Mouse (Mus musculus): ENCODE measurements around the gene Iqcf1. TPM values are rescaled to one million over a fixed set of nuclear protein-coding genes. Genes with fewer than 3 reads are reported as not detected.

Iqcf1 gene
- polyA plus RNA-seq, 1 experiment from 2014 or later: not detected

DNA sequence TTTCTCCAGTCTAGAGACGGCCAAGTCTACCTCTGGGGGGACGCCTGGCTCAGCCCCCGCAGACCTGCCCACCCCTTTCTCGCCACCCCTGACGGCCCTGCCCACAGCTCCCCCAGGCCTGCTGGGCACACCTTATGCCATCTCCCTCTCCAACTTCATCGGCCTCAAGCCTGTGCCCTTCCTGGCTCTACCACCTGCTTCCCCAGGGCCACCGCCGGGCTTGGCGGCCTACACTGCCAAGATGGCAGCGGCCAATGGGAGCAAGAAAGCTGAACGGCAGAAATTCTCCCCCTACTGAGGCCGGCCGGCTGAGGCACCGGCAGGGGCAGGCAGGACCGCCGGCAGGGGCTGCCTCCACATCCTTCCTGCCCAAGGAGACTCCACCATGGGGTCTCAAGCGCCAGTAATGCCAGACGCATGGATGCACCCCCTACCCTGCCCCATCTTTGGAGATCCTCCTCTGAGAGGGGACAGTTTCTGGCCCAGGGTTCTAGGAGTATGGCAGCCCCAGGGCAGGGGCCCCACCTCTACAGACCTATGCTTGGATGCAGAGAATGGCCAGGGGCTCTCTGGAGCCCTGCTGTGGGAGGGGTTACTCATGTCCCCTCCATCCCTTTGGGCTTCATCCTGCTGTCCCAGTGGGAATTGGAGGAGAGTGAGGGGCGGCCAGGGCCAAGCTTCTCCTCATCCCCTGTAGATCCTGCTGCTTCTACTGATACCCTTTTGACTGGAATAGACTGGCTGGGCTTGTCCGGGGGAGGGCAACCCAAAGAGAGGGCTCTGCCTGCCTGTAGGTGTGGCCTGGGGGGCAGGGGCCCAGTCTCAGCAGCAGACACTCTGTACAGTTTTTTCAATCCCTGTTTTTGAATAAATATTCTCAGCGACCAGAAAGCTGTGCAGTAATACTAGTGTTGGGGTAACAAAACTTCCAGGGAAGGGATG, 36.4 kb upstream of the Iqcf1 start:
- Histone ChIP-seq H3K27ac (no peak overlapping the region), H3K4me1 (replicated peaks; ENCODE audit: insufficient read depth, low read length) (peaks cover 13% of the 10 kb centered on the region; the same call in 1 of the 2 replicates), H3K4me2 (ENCODE audit: low read length) (no peak overlapping the region), H3K9me3 (replicated peaks; ENCODE audit: low read length) (no peaks in the 10 kb centered on the region), H3K9ac (ENCODE audit: low read depth, low read length) (no peak overlapping the region), H3K4me3 (replicated peaks; ENCODE audit: low read depth, low read length) (no peak overlapping the region), H3K27me3 (ENCODE audit: insufficient read depth, low read length) (no peaks in the 10 kb centered on the region), H3K36me3 (ENCODE audit: insufficient read depth, low read length) (peaks cover 13% of the 10 kb centered on the region)
- no peak for TF ChIP-seq CTCF (IDR thresholded peaks at IDR 0.05; ENCODE audit: low read depth)
- 82% methylated on average over 21 of the region's 21 CpGs for WGBS
- ATAC-seq (replicated peaks; ENCODE audit: low FRiP score, low read depth) (no peak), DNase-seq (ENCODE audit: low spot score) (no peak)

DNA sequence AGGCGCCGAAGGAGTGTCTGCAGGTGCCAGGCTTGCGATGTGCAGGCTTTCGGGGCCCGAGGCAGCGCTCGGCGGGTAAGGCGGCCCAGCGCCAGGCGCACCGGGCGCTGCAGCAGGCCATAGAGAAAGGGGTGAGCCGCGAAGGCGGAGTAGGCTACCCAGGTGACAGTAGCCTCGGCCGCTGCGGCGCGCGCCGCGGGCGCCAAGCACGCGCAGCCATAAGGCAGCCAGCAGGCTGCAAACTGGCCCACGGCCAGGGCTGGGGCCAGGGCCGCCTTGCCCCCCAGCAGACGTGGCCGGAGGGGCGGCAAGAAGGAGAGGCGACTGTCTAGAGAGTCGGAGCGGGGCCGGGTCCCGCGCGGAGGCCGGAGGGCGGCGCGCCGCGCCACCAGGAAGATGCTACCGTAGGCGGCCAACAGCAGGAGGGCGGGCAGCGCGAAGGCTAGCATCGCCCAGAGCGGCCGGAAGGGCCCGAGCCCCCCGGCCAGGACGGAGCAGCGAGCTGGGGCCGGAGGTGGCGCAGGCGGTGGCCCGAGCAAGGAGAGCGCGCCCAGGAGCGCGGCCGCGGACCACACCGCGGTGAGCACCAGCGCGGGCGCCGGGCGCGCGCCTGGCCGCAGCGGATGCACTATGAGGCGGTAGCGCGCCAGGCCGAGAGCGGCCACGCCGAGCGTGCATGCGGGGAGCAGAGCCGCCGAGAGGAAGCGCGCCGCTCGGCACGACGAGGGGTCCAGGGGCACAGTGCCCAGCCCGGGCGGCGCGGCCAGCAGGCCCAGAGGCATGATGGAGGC, 34.8 kb upstream of the Iqcf1 start:
- TF ChIP-seq CTCF (IDR thresholded peaks at IDR 0.05; ENCODE audit: low read depth): no peak
- peak; percentile 73 for DNase-seq (ENCODE audit: low spot score)
- peak overlapping the region; percentile 52 for H3K4me3 ChIP-seq (replicated peaks; ENCODE audit: low read depth, low read length)
- 2% methylated on average over 97 of the region's 99 CpGs for WGBS
- H3K9ac ChIP-seq (ENCODE audit: low read depth, low read length): peak overlapping the region; percentile 65
- peak overlapping the region; percentile 98 for H3K4me2 ChIP-seq (ENCODE audit: low read length)
- H3K27ac ChIP-seq: 0 out of 2 replicates have a peak overlapping the region, but pooled peaks have one; percentile 6
- peak; percentile 74 for ATAC-seq (replicated peaks; ENCODE audit: low FRiP score, low read depth)
- no peaks in the 10 kb centered on the region for H3K9me3 ChIP-seq (replicated peaks; ENCODE audit: low read length)
- peaks cover 12% of the 10 kb centered on the region; the same call in 1 of the 2 replicates for H3K4me1 ChIP-seq (replicated peaks; ENCODE audit: insufficient read depth, low read length)
- H3K27me3 ChIP-seq (ENCODE audit: insufficient read depth, low read length): no peaks in the 10 kb centered on the region
- peaks cover 13% of the 10 kb centered on the region for H3K36me3 ChIP-seq (ENCODE audit: insufficient read depth, low read length)

DNA sequence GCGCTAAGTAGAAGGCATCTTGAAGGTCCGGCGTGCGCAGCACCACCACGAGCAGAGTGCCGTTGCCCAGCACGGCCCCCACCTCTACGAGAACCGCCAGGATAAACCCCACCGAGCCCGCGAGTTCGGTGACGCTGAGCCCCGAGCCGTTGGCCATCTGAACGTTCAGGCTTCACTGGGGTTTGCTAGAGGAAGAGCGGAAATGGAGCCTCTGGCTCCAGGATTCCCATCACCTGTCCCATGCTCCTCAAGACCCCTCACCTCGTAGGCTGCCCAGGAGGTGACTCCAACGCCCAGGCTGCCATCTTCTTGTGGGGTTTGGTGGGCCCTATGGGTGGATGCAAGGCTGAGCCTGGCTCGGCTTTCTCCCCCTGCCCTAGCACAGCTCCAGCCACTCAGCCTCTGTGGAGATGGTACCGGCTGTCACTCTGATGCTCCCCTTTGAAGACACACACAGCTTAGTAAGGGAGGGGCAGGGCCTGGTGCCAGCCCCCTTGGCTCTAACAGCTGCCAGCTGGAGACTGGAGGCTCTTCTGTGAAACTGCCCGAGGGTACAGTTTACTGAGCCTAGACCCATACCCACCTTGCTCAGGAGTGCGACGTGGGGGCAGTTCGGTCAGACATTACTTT, 34.1 kb upstream of the Iqcf1 start, which contains the start of gene Gpr62:
Gene Gpr62 (minus strand): TSS at position 368 of the 630 bp plus-strand sequence.
- 0 out of 2 replicates have a peak within 1 kb of the TSS, but pooled peaks have one; percentile 6 for H3K27ac ChIP-seq
- H3K9ac ChIP-seq (ENCODE audit: low read depth, low read length): peak within 1 kb of the TSS; percentile 65
- peak within 1 kb of the TSS; percentile 98 for H3K4me2 ChIP-seq (ENCODE audit: low read length)
- WGBS: 23% methylated on average over 26 of the region's 26 CpGs
- peaks cover 10% of the 10 kb centered on the region; the same call in 1 of the 2 replicates for H3K4me1 ChIP-seq (replicated peaks; ENCODE audit: insufficient read depth, low read length)
- TF ChIP-seq CTCF (IDR thresholded peaks at IDR 0.05; ENCODE audit: low read depth): no peak
- no peak for DNase-seq (ENCODE audit: low spot score)
- H3K9me3 ChIP-seq (replicated peaks; ENCODE audit: low read length): no peaks in the 10 kb centered on the region
- peak within 1 kb of the TSS; percentile 52 for H3K4me3 ChIP-seq (replicated peaks; ENCODE audit: low read depth, low read length)
- ATAC-seq (replicated peaks; ENCODE audit: low FRiP score, low read depth): peak; percentile 18; the same call in 1 of the 2 replicates
- peaks cover 13% of the 10 kb centered on the region for H3K36me3 ChIP-seq (ENCODE audit: insufficient read depth, low read length)
- no peaks in the 10 kb centered on the region for H3K27me3 ChIP-seq (ENCODE audit: insufficient read depth, low read length)

DNA sequence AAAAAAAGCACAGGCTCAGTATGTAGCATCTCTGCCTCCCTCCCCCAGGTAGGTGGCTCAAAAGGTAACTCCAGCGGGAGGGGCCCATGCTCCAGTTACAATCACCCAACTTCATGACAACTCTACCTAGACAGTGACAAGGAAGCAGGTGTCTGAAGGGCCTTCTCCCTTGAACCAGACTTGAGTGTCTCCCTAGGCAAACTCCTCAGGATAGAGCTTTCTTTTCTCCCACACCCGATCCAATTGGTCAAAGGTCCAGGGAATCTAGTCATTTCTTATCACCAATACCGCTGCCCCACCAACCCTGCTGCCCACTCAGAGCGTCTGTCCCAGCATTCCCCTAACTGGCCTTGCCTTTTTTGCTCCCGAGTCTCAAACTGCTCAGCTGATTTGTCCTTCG, 33.0 kb upstream of the Iqcf1 start:
- ATAC-seq (replicated peaks; ENCODE audit: low FRiP score, low read depth) (no peak), DNase-seq (ENCODE audit: low spot score) (no peak)
- no peak for TF ChIP-seq CTCF (IDR thresholded peaks at IDR 0.05; ENCODE audit: low read depth)
- Histone ChIP-seq H3K27me3 (ENCODE audit: insufficient read depth, low read length) (no peaks in the 10 kb centered on the region), H3K4me1 (replicated peaks; ENCODE audit: insufficient read depth, low read length) (peaks cover 10% of the 10 kb centered on the region; the same call in 1 of the 2 replicates), H3K9me3 (replicated peaks; ENCODE audit: low read length) (no peaks in the 10 kb centered on the region), H3K36me3 (ENCODE audit: insufficient read depth, low read length) (peaks cover 13% of the 10 kb centered on the region), H3K9ac (ENCODE audit: low read depth, low read length) (no peak overlapping the region), H3K4me2 (ENCODE audit: low read length) (no peak overlapping the region), H3K27ac (no peak overlapping the region), H3K4me3 (replicated peaks; ENCODE audit: low read depth, low read length) (no peak overlapping the region)
- WGBS: 89% methylated on average over 6 of the region's 6 CpGs

DNA sequence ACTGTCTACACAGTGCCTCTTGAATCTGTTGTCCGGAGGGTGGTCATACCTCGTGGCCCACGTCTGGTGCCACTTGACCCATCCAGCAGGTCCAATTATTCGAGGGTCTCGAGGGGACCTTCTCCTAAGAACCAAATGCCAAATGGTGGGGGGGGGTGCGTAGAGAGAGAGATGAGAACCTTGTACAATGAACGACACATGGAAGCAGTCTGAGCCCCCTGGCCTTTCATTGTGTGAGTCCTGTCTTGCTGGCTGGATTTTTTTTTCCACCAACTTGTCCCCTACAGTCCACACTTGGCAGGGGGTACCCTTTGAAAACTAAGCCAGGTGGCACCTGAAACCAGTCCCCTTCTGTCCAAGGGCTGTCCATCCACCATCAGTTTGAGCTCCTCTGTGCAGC, 32.0 kb upstream of the Iqcf1 start:
- no peak overlapping the region for H3K4me2 ChIP-seq (ENCODE audit: low read length)

More for the DNA sequence above, 32.0 kb upstream of the Iqcf1 start:
- Histone ChIP-seq H3K4me1 (replicated peaks; ENCODE audit: insufficient read depth, low read length) (peaks cover 10% of the 10 kb centered on the region; the same call in 1 of the 2 replicates), H3K4me3 (replicated peaks; ENCODE audit: low read depth, low read length) (no peak overlapping the region), H3K9me3 (replicated peaks; ENCODE audit: low read length) (no peaks in the 10 kb centered on the region), H3K9ac (ENCODE audit: low read depth, low read length) (no peak overlapping the region), H3K27ac (no peak overlapping the region), H3K27me3 (ENCODE audit: insufficient read depth, low read length) (no peaks in the 10 kb centered on the region), H3K36me3 (ENCODE audit: insufficient read depth, low read length) (peaks cover 9% of the 10 kb centered on the region; the same call in 1 of the 2 replicates)
- WGBS: 89% methylated on average over 7 of the region's 7 CpGs
- no peak for DNase-seq (ENCODE audit: low spot score)
- TF ChIP-seq CTCF (IDR thresholded peaks at IDR 0.05; ENCODE audit: low read depth): no peak
- no peak for ATAC-seq (replicated peaks; ENCODE audit: low FRiP score, low read depth)
